7 mouse cellular contexts compared by ENCODE assay signal in genomic region chr17:46680760-46681373, GRCm38 (mm10). TPM values are rescaled to one million over a fixed set of nuclear protein-coding genes. Genes with fewer than 3 reads are reported as not detected.
A peak's percentile ranks its signal among the peaks of the same experiment; 100 is the strongest.
DNase-seq lines count a peak whose midpoint lies in the region; ATAC-seq lines count a peak whose summit lies in the region.

Gene Klhdc3 (minus strand): TSS chr17:46680914.

- peak within 1 kb of the TSS; percentile 83 for H3K4me3 ChIP-seq in embryonic facial prominence, embryonic 11.5 days (ENCODE audit: low read depth, low read length)
- H3K4me3 ChIP-seq in limb, embryonic 10.5 days, result peak within 1 kb of the TSS; percentile 92
- H3K4me3 ChIP-seq in midbrain, embryonic 13.5 days (replicated peaks), result peak within 1 kb of the TSS; percentile 71

- WGBS in embryonic facial prominence, embryonic 11.5 days, result under 1% methylated on average over 49 of the region's 49 CpGs
- WGBS in limb, embryonic 10.5 days, result under 1% methylated on average over 49 of the region's 49 CpGs
- WGBS in midbrain, embryonic 13.5 days, result under 1% methylated on average over 49 of the region's 49 CpGs

- peak within 1 kb of the TSS; percentile 83 for H3K4me2 ChIP-seq in embryonic facial prominence, embryonic 11.5 days (ENCODE audit: low read depth, low read length)
- peak within 1 kb of the TSS; percentile 92 for H3K4me2 ChIP-seq in midbrain, embryonic 13.5 days (replicated peaks)

- H3K9me3 ChIP-seq in embryonic facial prominence, embryonic 11.5 days (replicated peaks; ENCODE audit: control insufficient read depth, low read length), result no peaks in the 10 kb centered on the region
- H3K9me3 ChIP-seq in limb, embryonic 10.5 days (replicated peaks), result no peaks in the 10 kb centered on the region
- no peaks in the 10 kb centered on the region for H3K9me3 ChIP-seq in midbrain, embryonic 13.5 days

- H3K36me3 ChIP-seq in embryonic facial prominence, embryonic 11.5 days (replicated peaks; ENCODE audit: control insufficient read depth, insufficient read depth, low read depth, low read length), result peaks cover 21% of the 10 kb centered on the region
- peaks cover 65% of the 10 kb centered on the region for H3K36me3 ChIP-seq in limb, embryonic 10.5 days
- peaks cover 59% of the 10 kb centered on the region for H3K36me3 ChIP-seq in midbrain, embryonic 13.5 days

- peak within 1 kb of the TSS; percentile 78 for H3K27ac ChIP-seq in embryonic facial prominence, embryonic 11.5 days (replicated peaks; ENCODE audit: low read depth, low read length)
- peak within 1 kb of the TSS; percentile 92 for H3K27ac ChIP-seq in limb, embryonic 10.5 days
- H3K27ac ChIP-seq in midbrain, embryonic 13.5 days, result peak within 1 kb of the TSS; percentile 91

- no peaks in the 10 kb centered on the region for H3K27me3 ChIP-seq in embryonic facial prominence, embryonic 11.5 days (ENCODE audit: control insufficient read depth, insufficient read depth, low read length)
- H3K27me3 ChIP-seq in limb, embryonic 10.5 days (ENCODE audit: low read depth, poor library complexity, severe bottlenecking), result no peaks in the 10 kb centered on the region
- H3K27me3 ChIP-seq in midbrain, embryonic 13.5 days, result no peaks in the 10 kb centered on the region

- ATAC-seq in embryonic facial prominence, embryonic 11.5 days (replicated peaks; ENCODE audit: insufficient number of reproducible peaks, low FRiP score, low TSS enrichment, low read depth), result peak; percentile 93
- ATAC-seq in granulocyte monocyte progenitor cell, adult 5-6 weeks (replicated peaks; ENCODE audit: poor library complexity, severe bottlenecking), result peak; percentile 90
- peak; percentile 97 for ATAC-seq in midbrain, embryonic 13.5 days

- DNase-seq in adrenal gland, postnatal 14 days, result peak; percentile 99
- DNase-seq in embryonic facial prominence, embryonic 11.5 days (ENCODE audit: low spot score), result peak; percentile 99
- DNase-seq in kidney, adult 11 months, result peak; percentile 96
- peak; percentile 100 for DNase-seq in limb, embryonic 10.5 days (ENCODE audit: low spot score)
- DNase-seq in spleen, adult 12 weeks (ENCODE audit: low spot score), result peak; percentile 96

- H3K4me1 ChIP-seq in embryonic facial prominence, embryonic 11.5 days (ENCODE audit: control insufficient read depth, insufficient read depth, low read length), result peaks cover 7% of the 10 kb centered on the region
- H3K4me1 ChIP-seq in limb, embryonic 10.5 days, result peaks cover 39% of the 10 kb centered on the region
- H3K4me1 ChIP-seq in midbrain, embryonic 13.5 days (replicated peaks), result peaks cover 32% of the 10 kb centered on the region

- peak within 1 kb of the TSS; percentile 78 for H3K9ac ChIP-seq in embryonic facial prominence, embryonic 11.5 days (replicated peaks; ENCODE audit: low read length)
- peak within 1 kb of the TSS; percentile 80 for H3K9ac ChIP-seq in midbrain, embryonic 13.5 days (replicated peaks)

RNA-seq across cellular contexts. Expression of gene Klhdc3, which starts in this region (rescaled TPM):
- total RNA-seq in adrenal gland, postnatal 14 days (2021), result 80.0 and 83.6 TPM in 2 replicates
- polyA plus RNA-seq in embryonic facial prominence, embryonic 11.5 days (2014; fragmentation: Nextera tagmentation; extraction: Ambion mirVana), result 117 and 121 TPM in 2 replicates
- 62.5 and 77.9 TPM in 2 replicates for total RNA-seq in granulocyte monocyte progenitor cell, adult 5-6 weeks (2014; fragmentation: Nextera tagmentation)
- 26.8 and 30.9 TPM in 2 replicates for total RNA-seq in granulocyte monocyte progenitor cell, adult 5-6 weeks (2017)
- polyA plus RNA-seq in limb, embryonic 10.5 days (2016; fragmentation: Nextera tagmentation; extraction: Ambion mirVana), result 143 and 150 TPM in 2 replicates
- polyA plus RNA-seq in midbrain, embryonic 13.5 days (2015; fragmentation: Nextera tagmentation; extraction: Ambion mirVana), result 152 TPM in 2 replicates

Comparison
In these comparisons a context has a peak if more than half of its experiments do, and no peak if none do; other contexts are left out.
1. Peak in every context shown above with its lines: DNase-seq, ATAC-seq, H3K4me3 ChIP-seq and H3K27ac ChIP-seq.